Mouse (Mus musculus): ENCODE results near the gene Gm20696.

The Gm20696 gene

GRCm38 (mm10) chr6:99666318-99667171, at the start of gene Gm20696, which contains the start of gene Eif4e3:
Gene Gm20696 (minus strand): TSS chr6:99666797.
Gene Eif4e3 (minus strand): TSS chr6:99666771.
- peak; percentile 86 to 91 for DNase-seq

GRCm38 (mm10) chr6:99715913-99716312, 49.3 kb upstream of the Gm20696 start:
- DNase-seq = no peak

DNA sequence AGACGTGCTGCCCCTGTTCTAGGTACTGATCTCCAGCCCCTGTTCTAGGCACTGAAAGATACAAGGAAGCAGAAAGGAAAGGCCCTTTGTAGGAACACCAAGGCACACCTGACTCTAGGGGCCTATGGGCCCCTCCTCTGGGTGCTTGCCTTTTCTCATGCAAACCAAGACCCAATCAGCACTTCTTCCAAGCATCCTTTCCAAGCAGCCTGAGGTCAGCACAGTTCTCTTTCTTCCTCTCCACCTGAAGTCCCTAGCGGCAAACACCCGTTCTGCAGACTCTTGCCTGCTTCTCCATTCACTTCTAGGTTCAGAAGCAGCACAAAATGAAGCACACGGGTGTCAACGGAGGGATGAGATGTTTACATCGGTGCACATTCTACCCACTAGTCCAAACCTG, 48.6 kb upstream of the Gm20696 start:
- no peak for DNase-seq

- no peak for DNase-seq
These were observed 46.7 kb upstream of the Gm20696 start for GRCm38 (mm10) chr6:99713256-99713655.

GRCm38 (mm10) chr6:99711576-99712101, 45.0 kb upstream of the Gm20696 start:
- DNase-seq = peak in 1 of 2 experiments; percentile 24

DNA sequence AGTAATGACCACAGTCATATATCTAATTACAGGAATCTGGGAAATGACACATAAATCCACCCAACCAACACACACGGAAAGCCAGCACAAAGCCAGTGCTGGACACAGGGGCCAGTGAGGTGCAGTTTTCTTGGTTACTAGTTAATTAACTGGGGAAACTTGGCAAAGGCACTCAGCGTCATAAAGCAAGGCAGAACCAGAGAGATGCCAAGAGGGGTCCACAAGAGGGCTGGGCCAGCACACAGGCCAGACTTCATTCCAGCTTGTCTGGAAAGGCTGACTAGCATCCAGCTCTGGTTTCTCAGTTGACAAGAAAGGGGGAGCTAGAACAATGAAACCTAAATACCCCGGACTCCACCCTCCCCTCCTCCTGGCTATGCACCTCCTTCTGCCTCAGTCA, 33.9 kb upstream of the Gm20696 start:
- no peak for DNase-seq

DNA sequence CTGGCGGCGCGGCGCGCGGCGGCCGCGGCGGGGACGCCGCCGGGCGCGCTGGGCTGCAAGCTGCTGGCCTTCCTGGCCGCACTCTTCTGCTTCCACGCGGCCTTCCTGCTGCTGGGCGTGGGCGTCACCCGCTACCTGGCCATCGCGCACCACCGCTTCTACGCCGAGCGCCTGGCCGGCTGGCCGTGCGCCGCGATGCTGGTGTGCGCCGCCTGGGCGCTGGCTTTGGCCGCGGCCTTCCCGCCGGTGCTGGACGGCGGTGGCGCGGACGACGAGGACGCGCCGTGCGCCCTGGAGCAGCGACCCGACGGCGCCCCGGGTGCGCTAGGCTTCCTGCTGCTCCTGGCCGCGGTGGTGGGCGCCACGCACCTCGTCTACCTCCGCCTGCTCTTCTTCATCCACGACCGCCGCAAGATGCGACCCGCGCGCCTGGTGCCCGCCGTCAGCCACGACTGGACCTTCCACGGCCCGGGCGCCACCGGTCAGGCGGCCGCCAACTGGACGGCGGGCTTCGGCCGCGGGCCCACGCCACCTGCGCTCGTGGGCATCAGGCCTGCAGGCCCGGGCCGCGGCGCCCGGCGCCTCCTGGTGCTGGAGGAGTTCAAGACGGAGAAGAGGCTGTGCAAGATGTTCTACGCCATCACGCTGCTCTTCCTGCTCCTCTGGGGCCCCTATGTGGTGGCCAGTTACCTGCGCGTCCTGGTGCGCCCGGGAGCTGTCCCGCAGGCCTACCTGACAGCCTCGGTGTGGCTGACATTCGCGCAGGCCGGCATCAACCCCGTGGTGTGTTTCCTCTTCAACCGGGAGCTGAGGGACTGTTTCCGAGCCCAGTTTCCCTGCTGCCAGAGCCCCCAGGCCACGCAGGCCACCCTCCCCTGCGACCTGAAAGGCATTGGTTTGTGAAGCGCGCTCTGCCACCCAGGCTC, 26.6 kb upstream of the Gm20696 start:
- peak; percentile 67 to 74 for DNase-seq

DNA sequence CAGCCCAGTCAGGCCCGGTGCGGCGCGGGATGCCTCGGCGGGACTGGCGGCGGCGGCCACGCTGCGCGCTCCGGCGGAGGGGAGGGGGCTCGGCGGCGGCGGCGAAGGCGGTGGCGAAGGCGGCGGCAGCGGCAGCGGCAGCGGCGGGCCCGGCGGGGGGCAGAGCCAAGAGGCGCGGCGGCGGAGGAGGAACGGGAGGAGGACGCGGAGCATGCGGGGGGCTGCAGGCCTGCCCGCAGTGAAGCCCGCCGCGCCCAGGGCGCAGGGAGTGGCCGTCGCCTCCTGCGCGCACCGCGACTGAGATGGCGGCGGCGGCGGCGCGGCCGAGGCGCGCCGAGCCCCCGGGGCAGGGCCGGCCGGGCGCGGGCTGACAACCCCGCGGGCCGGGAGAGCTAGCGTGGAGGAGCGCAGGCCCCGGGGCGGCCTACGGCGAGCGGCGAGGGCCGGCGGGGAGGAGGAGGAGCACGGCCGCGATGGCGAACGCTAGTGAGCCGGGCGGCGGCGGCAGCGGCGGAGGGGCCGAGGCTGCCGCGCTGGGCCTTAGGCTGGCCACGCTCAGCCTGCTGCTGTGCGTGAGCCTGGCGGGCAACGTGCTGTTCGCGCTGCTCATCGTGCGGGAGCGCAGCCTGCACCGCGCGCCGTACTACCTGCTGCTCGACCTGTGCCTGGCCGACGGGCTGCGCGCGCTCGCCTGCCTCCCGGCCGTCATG, 25.8 kb upstream of the Gm20696 start, which contains the start of gene Gpr27:
Gene Gpr27, plus strand, starts transcription at position 474 of the 710 bp plus-strand sequence.
- DNase-seq = peak; percentile 75 to 77

DNA sequence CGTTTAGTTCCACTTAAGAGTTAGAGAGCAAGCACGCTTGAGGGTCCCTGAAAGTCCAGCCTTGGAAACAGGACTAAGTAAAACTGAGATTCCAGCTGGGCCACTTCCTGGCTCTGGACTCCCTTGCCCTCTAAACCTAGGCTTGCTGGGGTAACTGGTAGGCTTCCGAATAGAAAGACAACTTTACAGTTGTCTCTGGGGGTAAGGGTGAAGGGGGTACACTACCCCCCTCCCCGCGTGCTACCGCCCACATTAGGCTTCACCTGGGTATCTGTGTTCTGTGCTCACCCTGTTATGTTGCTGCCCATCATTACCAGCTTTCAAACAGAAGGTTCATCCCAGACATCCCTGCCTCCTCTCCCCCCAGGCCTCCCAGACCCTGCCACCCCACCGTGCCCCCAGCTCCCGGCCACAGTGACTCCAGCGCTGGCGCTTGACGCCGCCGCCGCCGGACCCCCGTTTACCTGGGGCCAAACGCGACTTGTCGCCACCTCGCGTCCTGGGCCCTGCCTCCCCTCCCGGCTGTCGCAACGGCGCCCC, 25.1 kb upstream of the Gm20696 start:
- DNase-seq = peak in 1 of 2 experiments; percentile 35

GRCm38 (mm10) chr6:99688513-99688912, 21.9 kb upstream of the Gm20696 start:
- DNase-seq = no peak

DNA sequence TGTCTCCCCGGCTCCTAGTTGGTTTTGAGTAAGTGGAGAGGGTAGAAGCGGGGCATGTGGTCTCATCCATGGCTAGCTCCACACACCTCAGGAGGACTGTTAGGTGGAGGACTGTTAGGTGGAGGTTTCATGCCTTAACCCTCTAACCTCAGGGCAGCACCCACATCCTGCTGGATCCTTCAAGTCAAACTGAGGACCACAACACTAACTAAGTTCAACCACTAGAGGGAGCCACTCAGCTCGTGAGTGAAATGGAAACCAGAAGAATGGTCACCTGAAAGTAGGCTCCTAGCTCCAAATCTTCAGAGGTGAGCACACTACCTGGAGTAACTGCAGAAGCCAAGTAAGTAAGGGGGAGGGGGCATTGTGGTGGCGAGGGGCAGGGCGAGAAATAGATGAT, 18.3 kb upstream of the Gm20696 start:
- DNase-seq = no peak

DNA sequence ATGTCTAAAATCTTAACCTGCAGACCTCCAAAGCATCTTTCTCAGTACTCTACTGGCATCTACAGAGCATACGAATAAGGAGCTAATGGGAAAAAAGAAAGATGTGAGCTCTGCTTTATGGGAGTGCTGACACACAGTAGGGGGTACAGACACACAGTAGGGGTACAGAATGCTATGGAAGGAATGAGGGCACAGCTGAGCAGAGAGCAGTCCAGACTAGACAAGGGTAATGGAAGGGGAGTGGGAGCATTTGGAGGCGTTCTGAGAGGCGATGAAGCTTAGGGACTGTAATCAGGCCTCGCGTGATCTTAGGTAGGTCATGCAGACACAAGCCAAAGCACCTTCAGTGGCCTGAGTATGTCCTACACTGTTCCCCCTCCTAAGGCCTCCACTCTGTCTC, 17.4 kb upstream of the Gm20696 start:
- no peak for DNase-seq

GRCm38 (mm10) chr6:99678108-99678507, 11.5 kb upstream of the Gm20696 start:
- peak; percentile 56 to 74 for DNase-seq

- DNase-seq = no peak
These were observed 10.7 kb upstream of the Gm20696 start for GRCm38 (mm10) chr6:99677325-99677724.

- no peak for DNase-seq
These were observed 7.9 kb upstream of the Gm20696 start for GRCm38 (mm10) chr6:99674482-99674881.

DNA sequence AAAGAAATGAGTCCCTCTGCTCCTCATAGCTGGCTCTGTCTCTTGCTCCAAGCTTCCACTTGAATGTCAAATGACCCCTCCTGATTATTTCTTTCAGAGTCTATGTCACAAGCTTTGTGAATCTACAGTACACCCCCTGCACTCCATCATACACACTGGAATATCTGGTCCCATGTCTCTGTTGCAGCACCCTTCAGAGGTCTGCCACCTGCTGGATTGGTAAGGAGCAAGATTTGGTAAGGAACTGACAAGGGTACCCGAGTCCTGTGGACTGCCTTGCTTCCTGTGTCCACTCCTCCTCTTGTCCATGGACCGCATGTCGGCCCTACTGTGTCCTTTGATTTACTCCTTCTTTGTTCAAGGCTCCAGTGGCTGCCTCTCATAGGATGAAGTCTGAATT, 5.2 kb upstream of the Gm20696 start:
- no peak for DNase-seq

GRCm38 (mm10) chr6:99670481-99671119, 4.0 kb upstream of the Gm20696 start:
- peak; percentile 83 to 85 for DNase-seq

GRCm38 (mm10) chr6:99669481-99670325, 3.1 kb upstream of the Gm20696 start:
- peak; percentile 87 to 91 for DNase-seq

GRCm38 (mm10) chr6:99667290-99667689, 693 bp upstream of the Gm20696 start:
- no peak for DNase-seq

GRCm38 (mm10) chr6:99665457-99666317, 910 bp downstream of the Gm20696 start:
- no peak for DNase-seq
